Mouse (Mus musculus) CH12.LX (cell line): ENCODE data around the gene Vegfc. TPM values are rescaled to one million over a fixed set of nuclear protein-coding genes. Genes with fewer than 3 reads are reported as not detected.

Experiments used
- DNase-seq: peaks from one replicate; pipeline ENCODE4 v3.0.0-alpha.2; 2013; ENCODE audit errors: extremely low read depth
- H3K27ac ChIP-seq: 2 replicates; pipeline ENCODE4 v1.5.1; 2012; ENCODE audit warnings: low read depth, mild to moderate bottlenecking, control low read depth, moderate library complexity; ENCODE audit not compliant: insufficient read depth
- H3K27me3 ChIP-seq: replicated peaks from 2 replicates; pipeline ENCODE3; 2012; ENCODE audit warnings: inconsistent platforms
- H3K36me3 ChIP-seq, 2 experiments: replicated peaks in 1 of 2; 2 replicates each; pipeline versions ENCODE3 to v1.6.1; 2012; ENCODE audit warnings: inconsistent platforms in 1 of 2, low read length in 1 of 2, mild to moderate bottlenecking in 1 of 2, mixed read lengths in 1 of 2, moderate library complexity in 1 of 2; ENCODE audit not compliant: control insufficient read depth in 1 of 2, insufficient read depth in 1 of 2
- H3K4me1 ChIP-seq, 2 experiments: 2 replicates each; pipeline ENCODE4 v1.6.1; 2012; ENCODE audit warnings: inconsistent platforms in 1 of 2, moderate library complexity in 1 of 2; ENCODE audit not compliant: insufficient read depth in 2 of 2, control insufficient read depth in 1 of 2
- H3K4me2 ChIP-seq: 2 replicates; pipeline ENCODE4 v1.6.1; 2012; ENCODE audit warnings: low read depth, mild to moderate bottlenecking, control low read depth; ENCODE audit not compliant: poor library complexity, insufficient read depth, severe bottlenecking
- H3K4me3 ChIP-seq, 3 experiments: fragments of 150-350 bp in 1 of 3; sonication (generic) in 1 of 3; replicated peaks in 1 of 3; 2 replicates each; pipeline versions ENCODE3 to v1.5.1; 2011 to 2012; ENCODE audit warnings: low read depth in 2 of 3, low read length in 2 of 3, mild to moderate bottlenecking in 2 of 3, moderate library complexity in 2 of 3, control low read depth in 1 of 3, improper control_type of control experiment in 1 of 3, inconsistent platforms in 1 of 3, mixed read lengths in 1 of 3; ENCODE audit not compliant: poor library complexity in 1 of 3
- H3K79me2 ChIP-seq: replicated peaks from 2 replicates; pipeline ENCODE4 v1.6.1; 2012; ENCODE audit warnings: mild to moderate bottlenecking, moderate library complexity; ENCODE audit not compliant: control insufficient read depth, poor library complexity, insufficient read depth, severe bottlenecking; ENCODE audit errors: extremely low read depth
- H3K9ac ChIP-seq: 2 replicates; pipeline ENCODE4 v1.6.1; 2012; ENCODE audit warnings: low read depth, mild to moderate bottlenecking, control low read depth, moderate library complexity; ENCODE audit not compliant: insufficient read depth
- H3K9me3 ChIP-seq: replicated peaks from 2 replicates; pipeline ENCODE3; 2012; ENCODE audit warnings: low read length, inconsistent platforms, mixed read lengths
- CHD1 ChIP-seq: IDR thresholded peaks from 2 replicates; pipeline ENCODE4 v1.6.1; 2012; ENCODE audit warnings: low read depth, low read length, improper control_type of control experiment, inconsistent platforms
- CHD2 ChIP-seq: IDR thresholded peaks from 2 replicates; pipeline ENCODE4 v1.6.1; 2011; ENCODE audit warnings: low read length, improper control_type of control experiment
- E2F4 ChIP-seq: IDR thresholded peaks from 2 replicates; pipeline ENCODE4 v1.6.1; 2011; ENCODE audit warnings: low read depth, low read length, improper control_type of control experiment; ENCODE audit not compliant: insufficient replicate concordance
- EP300 ChIP-seq: IDR thresholded peaks from 2 replicates; pipeline ENCODE4 v1.6.1; 2011; ENCODE audit warnings: low read length, improper control_type of control experiment
- GABPA ChIP-seq: IDR thresholded peaks from 2 replicates; pipeline ENCODE4 v1.6.1; 2012; ENCODE audit warnings: low read depth, low read length, improper control_type of control experiment, inconsistent platforms; ENCODE audit not compliant: insufficient replicate concordance
- HCFC1 ChIP-seq: IDR thresholded peaks from 2 replicates; pipeline ENCODE4 v1.6.1; 2012; ENCODE audit warnings: low read depth, mild to moderate bottlenecking, inconsistent platforms, low read length, improper control_type of control experiment
- IRF4 ChIP-seq: IDR thresholded peaks from 2 replicates; pipeline ENCODE4 v1.6.1; 2014; ENCODE audit warnings: low read depth, mild to moderate bottlenecking, inconsistent platforms, low read length, improper control_type of control experiment
- KAT2A ChIP-seq: IDR thresholded peaks from 2 replicates; pipeline ENCODE4 v1.6.1; 2012; ENCODE audit warnings: low read length, improper control_type of control experiment, inconsistent platforms; ENCODE audit not compliant: insufficient replicate concordance
- MAX ChIP-seq: IDR thresholded peaks from 2 replicates; pipeline ENCODE4 v1.6.1; 2011; ENCODE audit warnings: low read length, improper control_type of control experiment
- MXI1 ChIP-seq: IDR thresholded peaks from 2 replicates; pipeline ENCODE4 v1.6.1; 2011; ENCODE audit warnings: mild to moderate bottlenecking, low read depth, low read length, improper control_type of control experiment
- NELFE ChIP-seq: IDR thresholded peaks from 2 replicates; pipeline ENCODE4 v1.6.1; 2011; ENCODE audit warnings: low read depth, low read length, improper control_type of control experiment
- POLR2AphosphoS2 ChIP-seq: IDR thresholded peaks from 2 replicates; pipeline ENCODE4 v1.6.1; 2011; ENCODE audit warnings: low read depth, low read length, improper control_type of control experiment
- RAD21 ChIP-seq: IDR thresholded peaks from 2 replicates; pipeline ENCODE4 v1.6.1; 2011; ENCODE audit warnings: low read depth, mild to moderate bottlenecking, low read length, improper control_type of control experiment, moderate library complexity
- SIN3A ChIP-seq: IDR thresholded peaks from 2 replicates; pipeline ENCODE4 v1.6.1; 2012; ENCODE audit warnings: low read length, improper control_type of control experiment, inconsistent platforms
- USF1 ChIP-seq: IDR thresholded peaks from 2 replicates; pipeline ENCODE4 v1.6.1; 2014; ENCODE audit warnings: low read depth, mild to moderate bottlenecking, inconsistent platforms, low read length, improper control_type of control experiment
- USF2 ChIP-seq: conservative IDR thresholded peaks from 2 replicates; pipeline ENCODE4 v1.6.1; 2011; ENCODE audit warnings: low read depth, low read length, improper control_type of control experiment
- ZC3H11A ChIP-seq: IDR thresholded peaks from 2 replicates; pipeline ENCODE4 v1.6.1; 2012; ENCODE audit warnings: low read depth, mild to moderate bottlenecking, inconsistent platforms, low read length, improper control_type of control experiment
- ZKSCAN1 ChIP-seq: IDR thresholded peaks from 2 replicates; pipeline ENCODE4 v1.6.1; 2012; ENCODE audit warnings: low read depth, inconsistent platforms, low read length, improper control_type of control experiment, borderline replicate concordance
- ZMIZ1 ChIP-seq: IDR thresholded peaks from 2 replicates; pipeline ENCODE4 v1.6.1; 2012; ENCODE audit warnings: low read depth, mild to moderate bottlenecking, inconsistent platforms, low read length, improper control_type of control experiment
- ZNF384 ChIP-seq: IDR thresholded peaks from 2 replicates; pipeline ENCODE4 v1.6.1; 2012; ENCODE audit warnings: low read depth, low read length, improper control_type of control experiment, inconsistent platforms
- dilution Hi-C: fragments of 300-500 bp; cut with MboI; formaldehyde crosslinking; loops from 2 replicates; pipeline ENCODE4 v1.14.3; 2020; ENCODE audit warnings: low sequenced_read_pairs; ENCODE audit not compliant: extremely low pct_unique_long_range_greater_than_20kb, extremely low pct_ligation_motif_present
- in situ Hi-C: fragments of 300-500 bp; cut with MboI; formaldehyde crosslinking; loops from 3 replicates; pipeline ENCODE4 v1.14.3; 2019; ENCODE audit warnings: low sequenced_read_pairs, low pct_ligation_motif_present, low pct_unique_long_range_greater_than_20kb, mixed read lengths
- polyA plus RNA-seq: library from polyadenylated mRNA; unstranded; fragments of >175 nt; gene quantifications from 2 replicates; pipeline ENCODE4 v1.2.1, GENCODE M21; 2012; ENCODE audit warnings: low read depth; ENCODE audit not compliant: insufficient read length
- total RNA-seq, 2 experiments: library from RNA; depleted of rRNA; stranded (reverse); fragments of 300-350 nt in 1 of 2; fragments of >200 nt in 1 of 2; gene quantifications; 2 replicates each; pipeline ENCODE4 v1.2.3; 2012 to 2014

The Vegfc gene
- total and polyA plus RNA-seq, 3 experiments = not detected

DNA sequence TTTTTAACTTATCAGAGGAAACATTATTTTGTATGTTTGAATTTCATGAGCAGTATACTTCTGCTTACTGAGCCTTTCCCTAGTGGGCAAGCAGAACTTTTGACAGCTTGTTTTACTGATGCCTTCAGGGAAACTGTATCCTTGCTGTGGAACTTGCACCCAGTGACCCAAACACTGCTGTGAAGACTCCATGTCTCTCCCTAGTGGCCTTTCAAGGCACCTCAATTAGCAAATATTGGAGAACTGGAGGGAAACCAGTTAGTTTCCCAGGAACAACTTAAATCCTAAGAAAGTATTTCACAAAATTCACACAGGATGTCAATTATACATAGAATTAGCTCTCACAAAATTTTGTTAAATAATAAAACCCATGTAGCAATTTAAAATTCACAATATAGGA is 2.2 kb downstream of the Vegfc start:
- Histone ChIP-seq H3K36me3 (no peaks in the 10 kb centered on the region), H3K9me3 (peaks cover 9% of the 10 kb centered on the region)
- no peak for TF ChIP-seq NELFE
- no peak for TF ChIP-seq MAX
- TF ChIP-seq GABPA = no peak
- no peak for TF ChIP-seq USF2
- TF ChIP-seq CHD1 = no peak
- no peak for TF ChIP-seq CHD2
- no peak for TF ChIP-seq IRF4
- TF ChIP-seq ZMIZ1 = no peak
- TF ChIP-seq E2F4 = no peak
- no peak for TF ChIP-seq HCFC1
- no peak for TF ChIP-seq ZC3H11A
- no peak for TF ChIP-seq USF1
- TF ChIP-seq ZNF384 = no peak
- TF ChIP-seq SIN3A = no peak
- TF ChIP-seq POLR2AphosphoS2 = no peak
- TF ChIP-seq ZKSCAN1 = no peak
- no peak; the same call in 1 of the 2 replicates for TF ChIP-seq RAD21
- TF ChIP-seq, all 38 proteins: peak for 0
- no peak overlapping the region for H3K4me2 ChIP-seq
- dilution Hi-C loops = no loop called here
- no peak overlapping the region for H3K4me3 ChIP-seq
- no peak overlapping the region for H3K27ac ChIP-seq
- no peaks in the 10 kb centered on the region for H3K27me3 ChIP-seq
- DNase-seq = no peak
- no peaks in the 10 kb centered on the region for H3K4me1 ChIP-seq
- no peaks in the 10 kb centered on the region for H3K79me2 ChIP-seq
- in situ Hi-C loops = no loop called here
- H3K9ac ChIP-seq = no peak overlapping the region

DNA sequence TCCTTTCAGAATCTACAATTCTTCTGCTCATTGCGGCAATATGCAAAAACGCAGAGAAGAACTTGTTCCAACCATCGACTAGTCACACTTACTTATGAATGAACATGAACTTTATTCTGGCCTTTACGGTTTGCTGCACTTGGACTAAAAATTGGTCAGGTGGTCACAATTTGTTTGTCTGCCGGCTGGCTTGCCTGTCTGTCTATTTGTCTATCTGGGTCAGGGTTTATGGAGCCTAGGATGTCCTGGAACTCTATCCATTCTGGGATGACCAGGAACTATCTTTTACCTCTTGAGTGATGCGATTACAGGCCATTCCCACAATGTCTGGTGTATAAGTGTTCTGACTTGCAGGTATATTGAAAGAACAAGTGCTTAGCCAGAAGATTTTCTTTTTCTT is 8.5 kb downstream of the Vegfc start:
- TF ChIP-seq KAT2A (no peak), EP300 (no peak), MXI1 (no peak), USF1 (no peak), SIN3A (no peak), HCFC1 (no peak), MAX (no peak), CHD1 (no peak)
- TF ChIP-seq, all 38 proteins: peak for 0
- dilution Hi-C loops = no loop called here
- no peak overlapping the region for H3K27ac ChIP-seq
- no peak overlapping the region for H3K4me2 ChIP-seq
- in situ Hi-C loops = no loop called here
- no peak overlapping the region for H3K4me3 ChIP-seq
- H3K4me1 ChIP-seq = no peaks in the 10 kb centered on the region
- H3K36me3 ChIP-seq = no peaks in the 10 kb centered on the region
- H3K79me2 ChIP-seq = no peaks in the 10 kb centered on the region
- no peak for DNase-seq
- no peaks in the 10 kb centered on the region for H3K9me3 ChIP-seq
- no peaks in the 10 kb centered on the region for H3K27me3 ChIP-seq
- H3K9ac ChIP-seq = no peak overlapping the region
